Comparison of ENCODE assay signal across 7 mouse cellular contexts in genomic region chr11:54113352-54113751, GRCm38 (mm10). TPM values are rescaled to one million over a fixed set of nuclear protein-coding genes. Genes with fewer than 3 reads are reported as not detected.
DNase-seq lines count a peak whose midpoint lies in the region; ATAC-seq and TF ChIP-seq lines count a peak whose summit lies in the region.

No protein-coding gene starts in this region.

- peak overlapping the region; percentile 56; the same call in 1 of the 2 replicates for H3K27ac ChIP-seq in testis, adult 2 months (ENCODE audit: control insufficient read depth, insufficient read depth, low read depth, low read length)
- H3K27ac ChIP-seq in forebrain, embryonic 16.5 days (ENCODE audit: low read length): peak overlapping the region; percentile 86
- H3K27ac ChIP-seq in limb, embryonic 13.5 days: peak overlapping the region; percentile 93
- H3K27ac ChIP-seq in stomach, embryonic 14.5 days (ENCODE audit: low read length): peak overlapping the region; percentile 91

- H3K4me2 ChIP-seq in forebrain, embryonic 16.5 days (ENCODE audit: low read length): peak overlapping the region; percentile 44
- H3K4me2 ChIP-seq in limb, embryonic 13.5 days (replicated peaks): peak overlapping the region; percentile 50
- peak overlapping the region; percentile 25 for H3K4me2 ChIP-seq in stomach, embryonic 14.5 days (replicated peaks; ENCODE audit: low read depth, low read length)

- H3K9ac ChIP-seq in forebrain, embryonic 16.5 days (replicated peaks; ENCODE audit: low read depth, low read length): peak overlapping the region; percentile 47
- H3K9ac ChIP-seq in limb, embryonic 13.5 days: peak overlapping the region; percentile 53
- H3K9ac ChIP-seq in stomach, embryonic 14.5 days (replicated peaks; ENCODE audit: low read depth, low read length): peak overlapping the region; percentile 18; the same call in 1 of the 2 replicates

- no peaks in the 10 kb centered on the region; the same call in 1 of the 2 replicates for H3K4me1 ChIP-seq in testis, adult 2 months (ENCODE audit: control insufficient read depth, insufficient read depth, low read length)
- H3K4me1 ChIP-seq in forebrain, embryonic 16.5 days (replicated peaks; ENCODE audit: control insufficient read depth, insufficient read depth, low read length): peaks cover 25% of the 10 kb centered on the region
- peaks cover 68% of the 10 kb centered on the region for H3K4me1 ChIP-seq in limb, embryonic 13.5 days
- peaks cover 16% of the 10 kb centered on the region for H3K4me1 ChIP-seq in stomach, embryonic 14.5 days (ENCODE audit: control insufficient read depth, insufficient read depth, low read length)

- 12% methylated on average over 4 of the region's 4 CpGs for WGBS in forebrain, embryonic 16.5 days
- 23% methylated on average over 4 of the region's 4 CpGs for WGBS in limb, embryonic 13.5 days
- WGBS in stomach, embryonic 14.5 days: 22% methylated on average over 4 of the region's 4 CpGs

- TF ChIP-seq POLR2A in testis, adult 2 months (IDR thresholded peaks at IDR 0.05; ENCODE audit: control insufficient read depth, low read depth, low read length): no peak

- no peaks in the 10 kb centered on the region for H3K36me3 ChIP-seq in testis, adult 2 months (ENCODE audit: control insufficient read depth, insufficient read depth, low read length)
- H3K36me3 ChIP-seq in forebrain, embryonic 16.5 days (ENCODE audit: control insufficient read depth, insufficient read depth): no peaks in the 10 kb centered on the region
- H3K36me3 ChIP-seq in limb, embryonic 13.5 days: peaks cover 32% of the 10 kb centered on the region
- H3K36me3 ChIP-seq in stomach, embryonic 14.5 days (ENCODE audit: control insufficient read depth, insufficient read depth, low read length): peaks cover 15% of the 10 kb centered on the region

- no peak for DNase-seq in testis, postnatal 10 days (ENCODE audit: low spot score)
- DNase-seq in ovary, adult 18-20 months (ENCODE audit: low spot score): no peak
- no peak for DNase-seq in adrenal gland, postnatal 36 days

- no peak overlapping the region for H3K4me3 ChIP-seq in testis, adult 2 months (ENCODE audit: control insufficient read depth, low read depth, low read length)
- 0 out of 2 replicates have a peak overlapping the region, but pooled peaks have one; percentile 14 for H3K4me3 ChIP-seq in forebrain, embryonic 16.5 days (replicated peaks; ENCODE audit: low read length)
- no peak overlapping the region for H3K4me3 ChIP-seq in limb, embryonic 13.5 days
- H3K4me3 ChIP-seq in stomach, embryonic 14.5 days (ENCODE audit: low read depth, low read length): no peak overlapping the region

- no peaks in the 10 kb centered on the region for H3K27me3 ChIP-seq in testis, adult 2 months (ENCODE audit: control insufficient read depth, insufficient read depth, low read length)
- H3K27me3 ChIP-seq in forebrain, embryonic 16.5 days (replicated peaks; ENCODE audit: control insufficient read depth, insufficient read depth, low read length): no peaks in the 10 kb centered on the region
- H3K27me3 ChIP-seq in limb, embryonic 13.5 days: no peaks in the 10 kb centered on the region
- H3K27me3 ChIP-seq in stomach, embryonic 14.5 days (ENCODE audit: control insufficient read depth, insufficient read depth, low read length): no peaks in the 10 kb centered on the region

- TF ChIP-seq CTCF in testis, adult 2 months (IDR thresholded peaks at IDR 0.05; ENCODE audit: control insufficient read depth, insufficient read depth, insufficient replicate concordance, low read depth, low read length): no peak

- peak; percentile 17 for ATAC-seq in forebrain, embryonic 16.5 days
- peak; percentile 2; the same call in 1 of the 2 replicates for ATAC-seq in limb, embryonic 13.5 days (ENCODE audit: low FRiP score, low read depth)
- ATAC-seq in stomach, embryonic 14.5 days (ENCODE audit: insufficient number of reproducible peaks, insufficient read depth, low FRiP score, low read depth): peak; percentile 25

- no peaks in the 10 kb centered on the region for H3K9me3 ChIP-seq in forebrain, embryonic 16.5 days (ENCODE audit: control insufficient read depth, low read length)
- no peaks in the 10 kb centered on the region for H3K9me3 ChIP-seq in limb, embryonic 13.5 days
- H3K9me3 ChIP-seq in stomach, embryonic 14.5 days (ENCODE audit: control insufficient read depth, low read depth, low read length): no peaks in the 10 kb centered on the region

RNA-seq across cellular contexts. Expression of gene P4ha2, which starts 13.5 kb away (rescaled TPM):
- 6.3 and 7.8 TPM in 2 replicates for polyA plus RNA-seq in testis, adult 2 months (2012; rRNA removed)
- 6.8 and 8.6 TPM in 2 replicates for polyA plus RNA-seq in forebrain, embryonic 16.5 days (2015; fragmentation: Nextera tagmentation; extraction: Ambion mirVana)
- polyA plus RNA-seq in limb, embryonic 13.5 days (2015; fragmentation: Nextera tagmentation; extraction: Ambion mirVana): 81.3 and 84.9 TPM in 2 replicates
- 46.9 and 56.4 TPM in 2 replicates for polyA plus RNA-seq in stomach, embryonic 14.5 days (2014; fragmentation: Nextera tagmentation; extraction: Ambion mirVana)
- total RNA-seq in adrenal gland, postnatal 36 days (2021): 10 to 100 TPM; 29.2 to 41.5 TPM

RNA-seq across cellular contexts. Expression of gene Pdlim4, which starts 44.5 kb away (rescaled TPM):
- 4.4 and 7.2 TPM in 2 replicates for polyA plus RNA-seq in testis, adult 2 months (2012; rRNA removed)
- 45.3 and 49.5 TPM in 2 replicates for polyA plus RNA-seq in forebrain, embryonic 16.5 days (2015; fragmentation: Nextera tagmentation; extraction: Ambion mirVana)
- 162 and 169 TPM in 2 replicates for polyA plus RNA-seq in limb, embryonic 13.5 days (2015; fragmentation: Nextera tagmentation; extraction: Ambion mirVana)
- polyA plus RNA-seq in stomach, embryonic 14.5 days (2014; fragmentation: Nextera tagmentation; extraction: Ambion mirVana): 71.1 and 76.7 TPM in 2 replicates
- total RNA-seq in adrenal gland, postnatal 36 days (2021): 10 to 100 TPM in 1 of 2 experiments, 1 to 10 TPM in 1; 6.5 to 29.5 TPM
